Comparison of ENCODE assay signal across 14 mouse cellular contexts in the genomic region with DNA sequence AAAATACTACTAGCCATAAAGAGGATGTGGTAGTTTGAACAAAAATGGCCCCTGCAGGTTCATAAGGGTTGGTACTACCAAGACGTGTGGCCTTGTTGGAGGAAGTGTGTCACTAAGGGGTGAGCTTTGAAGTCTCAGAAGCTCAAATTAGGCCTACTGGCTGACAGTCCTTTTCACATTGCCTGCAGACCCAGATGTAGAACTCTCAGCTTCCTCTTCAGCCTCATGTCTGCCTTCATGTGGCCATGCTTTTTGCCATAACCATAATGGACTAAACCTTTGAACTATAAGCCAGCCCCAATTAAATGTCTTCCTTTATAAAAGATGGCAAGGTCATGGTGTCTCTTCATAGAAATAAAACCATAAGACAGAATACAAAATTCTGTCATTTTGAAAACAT.
"Had no signal": no experiment of that assay in that cellular context is flagged by ENCODE, and none has a peak within 500 bp of the region (broad histone marks: within the 10 kb centered on the region; RNA-seq: fewer than 3 reads in every experiment).

No protein-coding gene starts in this region.

- H3K9ac ChIP-seq: lung, embryonic 14.5 days; midbrain, embryonic 12.5 days; neural tube, embryonic 12.5 days had no signal

- H3K27me3 ChIP-seq: midbrain, embryonic 12.5 days; neural tube, embryonic 12.5 days had no signal

- H3K9me3 ChIP-seq: midbrain, embryonic 10.5 days; midbrain, embryonic 12.5 days; neural tube, embryonic 12.5 days had no signal

- H3K36me3 ChIP-seq: midbrain, embryonic 12.5 days; neural tube, embryonic 12.5 days had no signal

- DNase-seq: lung, adult 18-20 months; lung, embryonic 14.5 days; lung, postnatal 10 days; lung, postnatal 4 days; midbrain, embryonic 14.5 days; right cerebral cortex, postnatal 14 days; thymus, adult 18-20 months; thymus, postnatal 14 days; thymus, postnatal 36 days had no signal

- H3K4me3 ChIP-seq: midbrain, embryonic 10.5 days; midbrain, embryonic 12.5 days; myocyte; neural tube, embryonic 12.5 days had no signal

- ATAC-seq: midbrain, embryonic 16.5 days had no signal

- H3K27ac ChIP-seq: midbrain, embryonic 10.5 days; midbrain, embryonic 12.5 days; neural tube, embryonic 12.5 days had no signal

- H3K4me2 ChIP-seq: lung, embryonic 14.5 days; midbrain, embryonic 12.5 days; neural tube, embryonic 12.5 days had no signal
